Mouse (Mus musculus): ENCODE results near the gene Sec1. TPM values are rescaled to one million over a fixed set of nuclear protein-coding genes. Genes with fewer than 3 reads are reported as not detected.

Gene Sec1
- polyA plus RNA-seq, 1 experiment from 2014 or later: 0.36 TPM

DNA sequence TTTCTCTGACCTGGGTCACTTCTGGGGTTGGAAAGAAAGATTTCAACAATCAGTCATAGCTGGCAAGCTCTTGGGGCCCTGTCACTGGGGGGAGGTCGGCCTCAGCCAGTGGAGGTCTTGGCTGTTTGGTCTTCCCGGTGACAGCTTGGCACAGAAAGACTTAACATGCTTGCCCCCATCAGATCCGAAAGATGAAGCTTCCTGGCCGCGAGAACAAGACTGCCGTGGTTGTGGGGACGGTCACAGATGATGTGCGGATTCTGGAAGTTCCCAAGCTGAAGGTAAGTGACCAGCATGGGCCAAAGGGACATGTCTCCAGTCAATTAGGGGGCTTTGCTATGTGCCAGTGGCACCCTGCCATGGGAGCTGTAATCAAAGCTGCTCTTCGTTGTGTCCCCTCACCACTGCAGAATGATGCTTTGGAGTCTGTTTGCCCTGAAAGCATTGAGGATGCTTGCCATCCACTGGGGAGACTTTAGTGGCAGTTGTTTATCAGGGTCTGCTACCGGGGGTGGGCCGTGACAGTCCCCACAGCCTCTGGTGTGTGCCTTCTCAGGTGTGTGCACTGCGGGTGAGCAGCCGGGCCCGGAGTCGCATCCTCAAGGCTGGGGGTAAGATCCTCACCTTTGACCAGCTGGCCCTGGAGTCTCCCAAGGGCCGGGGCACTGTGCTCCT lies 25.7 kb upstream of the Sec1 start:
- 94% methylated on average over 15 of the region's 16 CpGs for WGBS
- no peak for ATAC-seq (ENCODE audit: low FRiP score)
- peaks cover 25% of the 10 kb centered on the region for H3K36me3 ChIP-seq (ENCODE audit: control insufficient read depth, insufficient read depth, low read length)

DNA sequence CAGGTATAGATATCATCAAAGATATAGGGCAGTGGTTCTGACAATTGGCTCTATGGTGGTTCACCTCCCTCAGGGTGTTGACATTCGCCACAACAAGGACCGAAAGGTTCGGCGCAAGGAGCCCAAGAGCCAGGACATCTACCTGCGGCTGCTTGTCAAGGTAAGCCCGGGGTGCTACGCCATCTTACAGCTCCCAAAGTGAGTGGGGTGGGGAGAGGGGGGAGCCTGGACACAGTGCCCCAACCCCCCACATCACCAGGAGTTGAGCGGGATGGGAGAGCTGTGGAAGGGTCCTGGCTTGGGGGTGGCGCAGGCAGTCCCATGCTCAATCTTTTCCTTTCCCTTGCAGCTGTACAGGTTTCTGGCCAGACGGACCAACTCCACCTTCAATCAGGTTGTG lies 25.0 kb upstream of the Sec1 start:
- peaks cover 39% of the 10 kb centered on the region for H3K4me1 ChIP-seq (ENCODE audit: control insufficient read depth, insufficient read depth, low read length)
- peak overlapping the region; percentile 93 for H3K4me3 ChIP-seq (ENCODE audit: low read depth, low read length)
- 84% methylated on average over 10 of the region's 10 CpGs for WGBS
- H3K9me3 ChIP-seq (ENCODE audit: control insufficient read depth, low read length): no peaks in the 10 kb centered on the region
- peaks cover 21% of the 10 kb centered on the region for H3K36me3 ChIP-seq (ENCODE audit: control insufficient read depth, insufficient read depth, low read length)
- H3K9ac ChIP-seq (ENCODE audit: low read length): peak overlapping the region; percentile 93
- peak overlapping the region; percentile 70 for H3K4me2 ChIP-seq
- no peak overlapping the region for H3K27ac ChIP-seq (ENCODE audit: low read depth, low read length)
- H3K27me3 ChIP-seq (ENCODE audit: control insufficient read depth, insufficient read depth, low read length): no peaks in the 10 kb centered on the region
- ATAC-seq (ENCODE audit: low FRiP score) (no peak), DNase-seq (ENCODE audit: low spot score, missing footprints) (peak; percentile 80)

More for the DNA sequence above, 25.7 kb upstream of the Sec1 start:
- Histone ChIP-seq H3K4me3 (ENCODE audit: low read depth, low read length) (no peak overlapping the region), H3K9me3 (ENCODE audit: control insufficient read depth, low read length) (no peaks in the 10 kb centered on the region), H3K9ac (ENCODE audit: low read length) (no peak overlapping the region), H3K4me1 (ENCODE audit: control insufficient read depth, insufficient read depth, low read length) (peaks cover 33% of the 10 kb centered on the region), H3K27me3 (ENCODE audit: control insufficient read depth, insufficient read depth, low read length) (no peaks in the 10 kb centered on the region), H3K27ac (ENCODE audit: low read depth, low read length) (no peak overlapping the region), H3K4me2 (no peak overlapping the region; the same call in 1 of the 2 replicates)
- peak; percentile 82 for DNase-seq (ENCODE audit: low spot score, missing footprints)

DNA sequence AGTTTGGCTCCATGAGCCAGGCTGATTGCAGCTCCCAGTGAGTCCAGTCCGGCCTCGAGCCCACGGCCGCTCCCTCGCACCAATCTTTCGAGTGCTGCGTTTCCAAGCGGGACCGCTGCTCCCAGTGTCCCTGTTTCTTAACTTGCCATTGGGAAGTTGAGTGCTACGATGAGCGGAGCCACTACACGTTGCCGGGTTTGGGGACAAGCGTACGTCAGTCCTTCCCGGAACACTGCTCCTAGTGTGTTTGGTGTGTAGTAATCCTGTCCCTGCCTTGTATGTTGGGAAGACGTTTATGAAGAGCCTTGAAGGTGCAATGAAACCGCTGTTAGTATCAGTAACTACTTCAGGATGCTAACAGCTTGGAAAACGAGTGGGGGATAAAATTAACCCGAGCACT lies 24.1 kb upstream of the Sec1 start:
- Histone ChIP-seq H3K4me3 (ENCODE audit: low read depth, low read length) (peak overlapping the region; percentile 93), H3K27me3 (ENCODE audit: control insufficient read depth, insufficient read depth, low read length) (no peaks in the 10 kb centered on the region), H3K27ac (ENCODE audit: low read depth, low read length) (peak overlapping the region; percentile 80), H3K4me2 (peak overlapping the region; percentile 70), H3K9me3 (ENCODE audit: control insufficient read depth, low read length) (no peaks in the 10 kb centered on the region), H3K9ac (ENCODE audit: low read length) (peak overlapping the region; percentile 93), H3K4me1 (ENCODE audit: control insufficient read depth, insufficient read depth, low read length) (peaks cover 41% of the 10 kb centered on the region), H3K36me3 (ENCODE audit: control insufficient read depth, insufficient read depth, low read length) (peaks cover 17% of the 10 kb centered on the region)
- ATAC-seq (ENCODE audit: low FRiP score): no peak
- WGBS: under 1% methylated on average over 20 of the region's 20 CpGs
- no peak for DNase-seq (ENCODE audit: low spot score, missing footprints)

DNA sequence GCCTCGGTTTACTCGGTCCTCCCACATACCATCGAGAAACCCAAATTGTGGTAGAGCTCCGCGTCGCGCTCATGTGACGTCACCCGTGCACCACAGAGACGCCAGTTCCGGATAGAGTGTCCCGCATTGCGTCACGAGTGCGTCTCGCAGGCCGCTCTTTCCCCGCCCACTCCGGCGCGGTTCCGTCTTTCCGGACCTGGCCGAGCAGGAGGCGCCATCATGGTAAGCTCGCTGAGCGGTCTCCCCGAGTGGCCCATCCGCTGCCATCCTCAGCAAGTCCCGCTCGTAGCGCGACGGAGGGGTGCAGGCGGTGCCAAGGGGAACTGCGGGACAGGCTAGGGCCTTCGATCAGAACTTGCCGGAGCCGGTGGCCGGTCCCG lies 23.7 kb upstream of the Sec1 start, which contains the start of gene Sphk2:
Gene Sphk2 (minus strand): TSS at position 85 of the 380 bp plus-strand sequence.
- H3K4me3 ChIP-seq (ENCODE audit: low read depth, low read length): peak within 1 kb of the TSS; percentile 93
- no peaks in the 10 kb centered on the region for H3K9me3 ChIP-seq (ENCODE audit: control insufficient read depth, low read length)
- peak; percentile 100 for DNase-seq (ENCODE audit: low spot score, missing footprints)
- peak within 1 kb of the TSS; percentile 72 for H3K4me2 ChIP-seq
- no peaks in the 10 kb centered on the region for H3K27me3 ChIP-seq (ENCODE audit: control insufficient read depth, insufficient read depth, low read length)
- peak; percentile 78 for ATAC-seq (ENCODE audit: low FRiP score)
- peak within 1 kb of the TSS; percentile 93 for H3K9ac ChIP-seq (ENCODE audit: low read length)
- WGBS: under 1% methylated on average over 41 of the region's 41 CpGs
- peaks cover 41% of the 10 kb centered on the region for H3K4me1 ChIP-seq (ENCODE audit: control insufficient read depth, insufficient read depth, low read length)
- peak within 1 kb of the TSS; percentile 80 for H3K27ac ChIP-seq (ENCODE audit: low read depth, low read length)
- H3K36me3 ChIP-seq (ENCODE audit: control insufficient read depth, insufficient read depth, low read length): peaks cover 21% of the 10 kb centered on the region

DNA sequence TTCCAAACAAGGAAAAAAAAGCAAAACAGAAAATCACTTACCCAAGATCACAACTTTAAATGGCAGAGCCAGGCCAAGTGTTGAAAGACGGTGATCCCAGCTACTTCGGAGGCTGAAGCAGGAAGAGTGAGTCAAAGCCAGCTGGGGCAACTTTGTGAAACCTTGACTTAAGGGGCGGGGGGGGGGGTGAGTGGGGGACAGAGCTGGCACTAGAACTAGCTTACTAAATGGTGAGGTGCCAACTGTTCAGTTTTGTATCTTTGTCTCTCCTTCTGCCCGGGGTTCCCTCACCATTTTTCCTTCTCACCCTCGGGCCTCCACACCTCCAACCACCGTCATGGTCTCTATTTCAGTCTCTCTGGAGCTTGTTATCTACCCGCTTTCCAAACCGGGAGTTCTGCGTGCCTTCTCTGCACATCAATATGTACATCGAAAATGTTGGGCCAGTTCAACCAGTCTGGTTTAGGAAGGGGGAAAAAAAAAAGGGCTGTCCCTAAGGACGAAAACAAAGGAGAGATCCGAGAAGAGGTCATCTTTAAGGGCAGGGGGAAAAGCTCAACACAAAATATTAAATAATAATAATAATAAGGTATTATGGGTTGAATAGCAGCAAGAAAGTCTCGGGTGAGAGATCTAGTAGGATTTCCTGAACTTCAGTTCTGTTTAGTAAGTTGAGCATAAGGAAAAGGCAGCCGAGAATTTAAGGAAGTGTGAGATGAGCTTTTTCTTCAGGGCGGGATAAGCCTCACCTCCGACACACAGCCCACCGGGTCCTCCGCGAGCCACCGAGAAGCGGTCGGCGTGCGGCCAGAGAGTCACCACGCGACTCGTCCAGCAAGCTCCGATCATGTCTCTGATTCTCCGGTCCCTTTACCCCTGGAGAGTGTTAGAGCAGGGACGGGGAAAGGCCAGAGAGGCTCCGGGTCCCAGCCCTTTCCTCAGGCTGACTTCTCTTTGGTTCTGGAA lies 23.0 kb upstream of the Sec1 start:
- Histone ChIP-seq H3K4me1 (ENCODE audit: control insufficient read depth, insufficient read depth, low read length) (peaks cover 41% of the 10 kb centered on the region), H3K9ac (ENCODE audit: low read length) (peak overlapping the region; percentile 86), H3K4me3 (ENCODE audit: low read depth, low read length) (peak overlapping the region; percentile 93), H3K4me2 (peak overlapping the region; percentile 72), H3K27me3 (ENCODE audit: control insufficient read depth, insufficient read depth, low read length) (no peaks in the 10 kb centered on the region), H3K27ac (ENCODE audit: low read depth, low read length) (peak overlapping the region; percentile 74), H3K9me3 (ENCODE audit: control insufficient read depth, low read length) (no peaks in the 10 kb centered on the region), H3K36me3 (ENCODE audit: control insufficient read depth, insufficient read depth, low read length) (peaks cover 26% of the 10 kb centered on the region)
- 12% methylated on average over 31 of the region's 31 CpGs for WGBS
- DNase-seq (ENCODE audit: low spot score, missing footprints) (peak; percentile 84), ATAC-seq (ENCODE audit: low FRiP score) (peak; percentile 46)

DNA sequence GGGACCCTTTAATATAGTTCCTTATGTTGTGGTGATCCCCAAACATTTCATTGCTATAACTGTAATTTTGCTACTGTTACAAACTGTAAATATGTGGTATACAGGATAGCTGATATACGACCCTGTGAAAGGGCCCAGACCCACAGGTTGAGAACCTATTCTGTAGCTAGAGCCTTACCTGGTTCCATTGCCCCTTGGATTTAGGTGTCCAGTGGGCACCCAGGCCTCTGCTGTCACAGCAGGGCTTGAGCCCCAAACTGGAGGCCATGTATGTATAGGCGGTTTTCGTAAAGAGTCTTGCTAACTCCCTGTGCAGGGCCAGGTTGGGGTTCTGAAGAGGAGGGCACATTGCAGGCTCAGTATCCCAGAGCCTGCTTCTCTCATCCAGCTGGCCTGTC lies 22.3 kb upstream of the Sec1 start:
- Histone ChIP-seq H3K9me3 (ENCODE audit: control insufficient read depth, low read length) (no peaks in the 10 kb centered on the region), H3K4me2 (peak overlapping the region; percentile 24; the same call in 1 of the 2 replicates), H3K9ac (ENCODE audit: low read length) (peak overlapping the region; percentile 12; the same call in 1 of the 2 replicates), H3K4me1 (ENCODE audit: control insufficient read depth, insufficient read depth, low read length) (peaks cover 41% of the 10 kb centered on the region), H3K36me3 (ENCODE audit: control insufficient read depth, insufficient read depth, low read length) (peaks cover 27% of the 10 kb centered on the region), H3K27ac (ENCODE audit: low read depth, low read length) (no peak overlapping the region), H3K4me3 (ENCODE audit: low read depth, low read length) (peak overlapping the region; percentile 17), H3K27me3 (ENCODE audit: control insufficient read depth, insufficient read depth, low read length) (no peaks in the 10 kb centered on the region)
- 90% methylated on average over 3 of the region's 3 CpGs for WGBS
- no peak for ATAC-seq (ENCODE audit: low FRiP score)
- no peak for DNase-seq (ENCODE audit: low spot score, missing footprints)

GRCm38 (mm10) chr7:45715741-45716459 lies 21.7 kb upstream of the Sec1 start:
- Histone ChIP-seq H3K27me3 (ENCODE audit: control insufficient read depth, insufficient read depth, low read length) (no peaks in the 10 kb centered on the region), H3K4me2 (peak overlapping the region; percentile 93), H3K9ac (ENCODE audit: low read length) (peak overlapping the region; percentile 39), H3K4me1 (ENCODE audit: control insufficient read depth, insufficient read depth, low read length) (peaks cover 41% of the 10 kb centered on the region), H3K4me3 (ENCODE audit: low read depth, low read length) (peak overlapping the region; percentile 69), H3K9me3 (ENCODE audit: control insufficient read depth, low read length) (no peaks in the 10 kb centered on the region), H3K27ac (ENCODE audit: low read depth, low read length) (no peak overlapping the region), H3K36me3 (ENCODE audit: control insufficient read depth, insufficient read depth, low read length) (peaks cover 30% of the 10 kb centered on the region)
- DNase-seq (ENCODE audit: low spot score, missing footprints) (no peak), ATAC-seq (ENCODE audit: low FRiP score) (no peak)
- 83% methylated on average over 19 of the region's 19 CpGs for WGBS

DNA sequence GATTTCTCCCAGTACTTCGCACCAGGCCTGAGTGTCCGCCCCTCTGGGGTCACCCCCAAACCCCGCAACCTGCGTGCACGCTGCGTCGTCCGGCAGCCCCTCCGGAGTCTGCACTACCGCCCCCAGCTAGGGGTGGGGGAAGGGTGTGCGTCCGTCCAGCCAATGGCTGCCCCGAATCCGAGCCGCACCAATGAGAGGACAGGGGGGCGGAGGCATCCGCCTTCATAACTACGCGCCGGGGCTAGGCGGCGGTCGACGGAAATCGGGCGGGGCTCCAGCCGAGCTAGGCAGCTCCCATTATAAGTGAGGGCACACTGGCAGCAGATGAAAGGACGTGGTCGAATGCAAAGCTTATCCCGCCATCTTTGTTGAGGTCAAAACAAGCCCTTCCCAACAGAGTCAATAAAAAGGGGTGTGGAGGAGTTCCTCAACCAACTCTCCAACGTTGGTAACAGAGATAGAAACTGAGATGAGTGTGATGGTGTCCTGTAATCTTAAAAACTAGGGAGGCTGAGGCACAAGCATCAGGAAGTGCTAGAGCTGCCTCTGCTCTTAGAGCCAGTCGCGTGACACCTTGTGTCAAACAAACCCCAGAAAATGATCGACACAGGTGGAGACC lies 21.0 kb upstream of the Sec1 start, which contains the start of gene Rpl18:
Gene Rpl18 (plus strand): TSS at position 368 of the 619 bp plus-strand sequence.
- ATAC-seq (ENCODE audit: low FRiP score): peak; percentile 93

More for the DNA sequence above, 21.0 kb upstream of the Sec1 start, which contains the start of gene Rpl18:
- Histone ChIP-seq H3K27me3 (ENCODE audit: control insufficient read depth, insufficient read depth, low read length) (no peaks in the 10 kb centered on the region), H3K4me3 (ENCODE audit: low read depth, low read length) (peak within 1 kb of the TSS; percentile 69), H3K27ac (ENCODE audit: low read depth, low read length) (no peak within 1 kb of the TSS), H3K9me3 (ENCODE audit: control insufficient read depth, low read length) (no peaks in the 10 kb centered on the region), H3K4me2 (peak within 1 kb of the TSS; percentile 93), H3K4me1 (ENCODE audit: control insufficient read depth, insufficient read depth, low read length) (peaks cover 41% of the 10 kb centered on the region), H3K36me3 (ENCODE audit: control insufficient read depth, insufficient read depth, low read length) (peaks cover 33% of the 10 kb centered on the region), H3K9ac (ENCODE audit: low read length) (peak within 1 kb of the TSS; percentile 74)
- DNase-seq (ENCODE audit: low spot score, missing footprints): peak; percentile 98
- WGBS: 8% methylated on average over 34 of the region's 34 CpGs

All from midbrain, embryonic 11.5 days (tissue).